Mouse (Mus musculus) lung, adult 2 months (tissue): Measurements from ENCODE around the gene Smchd1. TPM values are rescaled to one million over a fixed set of nuclear protein-coding genes. Genes with fewer than 3 reads are reported as not detected.

ENCODE experiments used
- DNase-seq: peaks from one replicate; pipeline ENCODE4 v3.0.0; 2022
- H3K4me1 ChIP-seq: fragments of 200-500 bp; 2 replicates; pipeline ENCODE4 v1.6.1; 2011; ENCODE audit warnings: low read length; ENCODE audit not compliant: control insufficient read depth, insufficient read depth
- H3K4me3 ChIP-seq: fragments of 200-500 bp; replicated peaks from 2 replicates; pipeline ENCODE3; 2011; ENCODE audit warnings: low read depth, mild to moderate bottlenecking, control low read depth, low read length; ENCODE audit errors: extremely low read depth
- CTCF ChIP-seq: fragments of 200-500 bp; IDR thresholded peaks from 2 replicates; pipeline ENCODE4 v1.5.1; 2011; ENCODE audit warnings: mild to moderate bottlenecking, low read length, control low read depth; ENCODE audit not compliant: insufficient read depth
- POLR2A ChIP-seq: fragments of 200-500 bp; IDR thresholded peaks from 2 replicates; pipeline ENCODE4 v1.6.1; 2011; ENCODE audit warnings: low read depth, mild to moderate bottlenecking, control low read depth, low read length, borderline replicate concordance; ENCODE audit errors: extremely low read depth
- WGBS: fragments of 180-500 bp; shearing (Covaris S2); methylation state at CpG from one replicate; pipeline ENCODE4 v1.1.7; 2018; 5-methylcytosine and 5-hydroxymethylcytosine counted together
- polyA plus RNA-seq: library from polyadenylated mRNA; depleted of rRNA; stranded (reverse); fragments of >200 nt; gene quantifications from 2 replicates; pipeline ENCODE4 v1.2.3, GENCODE M21; 2012; rRNA removed

Gene Smchd1
- polyA plus RNA-seq: 6.9 and 8.3 TPM in 2 replicates

- Histone ChIP-seq H3K4me3 (peak within 1 kb of the TSS; percentile 89), H3K4me1 (peaks cover 5% of the 10 kb centered on the region; the same call in 1 of the 2 replicates)
- TF ChIP-seq POLR2A (no peak; the same call in none of the 2 replicates), CTCF (no peak)
- peak; percentile 92 for DNase-seq
- WGBS: under 1% methylated on average over 107 of the region's 109 CpGs
Measured at GRCm38 (mm10) chr17:71474762-71475704, at the start of gene Smchd1. Gene Smchd1 (minus strand): TSS chr17:71475343.

GRCm38 (mm10) chr17:71510297-71510696 lies 35.2 kb upstream of the Smchd1 start:
- WGBS: 95% methylated on average over 11 of the region's 11 CpGs
- no peaks in the 10 kb centered on the region for H3K4me1 ChIP-seq
- TF ChIP-seq POLR2A: no peak
- TF ChIP-seq CTCF: no peak
- H3K4me3 ChIP-seq: no peak overlapping the region
- no peak for DNase-seq

- no peak for TF ChIP-seq POLR2A
- TF ChIP-seq CTCF: no peak
- H3K4me3 ChIP-seq: no peak overlapping the region
- no peak for DNase-seq
- peaks cover 2% of the 10 kb centered on the region; the same call in 1 of the 2 replicates for H3K4me1 ChIP-seq
- 86% methylated on average over 8 of the region's 8 CpGs for WGBS
Measured at GRCm38 (mm10) chr17:71506832-71507231, 31.7 kb upstream of the Smchd1 start.

- Histone ChIP-seq H3K4me3 (no peak overlapping the region), H3K4me1 (no peaks in the 10 kb centered on the region)
- WGBS: 83% methylated on average over 4 of the region's 4 CpGs
- no peak for DNase-seq
- TF ChIP-seq POLR2A: no peak
Measured at GRCm38 (mm10) chr17:71495784-71496183, 20.6 kb upstream of the Smchd1 start.

GRCm38 (mm10) chr17:71491332-71491686 lies 16.2 kb upstream of the Smchd1 start:
- TF ChIP-seq POLR2A: no peak
- TF ChIP-seq CTCF: no peak
- Histone ChIP-seq H3K4me1 (0 out of 2 replicates have a peak, but pooled peaks cover 2% of the 10 kb centered on the region), H3K4me3 (no peak overlapping the region)
- DNase-seq: no peak
- WGBS: 49% methylated on average over 4 of the region's 4 CpGs

- H3K4me1 ChIP-seq: 0 out of 2 replicates have a peak, but pooled peaks cover 2% of the 10 kb centered on the region
- WGBS: 58% methylated on average over 9 of the region's 9 CpGs
- TF ChIP-seq CTCF: no peak
- no peak for TF ChIP-seq POLR2A
- no peak overlapping the region for H3K4me3 ChIP-seq
- no peak for DNase-seq
Measured at GRCm38 (mm10) chr17:71490666-71491331, 15.7 kb upstream of the Smchd1 start.

- H3K4me3 ChIP-seq: no peak overlapping the region
- TF ChIP-seq CTCF (no peak), POLR2A (no peak)
- peaks cover 4% of the 10 kb centered on the region; the same call in 1 of the 2 replicates for H3K4me1 ChIP-seq
- DNase-seq: no peak
- WGBS: 78% methylated on average over 9 of the region's 9 CpGs
Measured at GRCm38 (mm10) chr17:71489703-71490461, 14.7 kb upstream of the Smchd1 start.

- 12% methylated on average over 8 of the region's 8 CpGs for WGBS
- peaks cover 4% of the 10 kb centered on the region; the same call in 1 of the 2 replicates for H3K4me1 ChIP-seq
- TF ChIP-seq POLR2A: no peak
- TF ChIP-seq CTCF: no peak
- DNase-seq: no peak
- peak overlapping the region; percentile 56 for H3K4me3 ChIP-seq
Measured at GRCm38 (mm10) chr17:71486231-71486851, 11.2 kb upstream of the Smchd1 start.

- H3K4me3 ChIP-seq: peak overlapping the region; percentile 56
- peaks cover 4% of the 10 kb centered on the region; the same call in 1 of the 2 replicates for H3K4me1 ChIP-seq
- TF ChIP-seq CTCF (no peak), POLR2A (no peak)
- DNase-seq: peak; percentile 46
- 30% methylated on average over 12 of the region's 12 CpGs for WGBS
Measured at GRCm38 (mm10) chr17:71485791-71486230, 10.7 kb upstream of the Smchd1 start.
